Mouse (Mus musculus) forebrain, embryonic 13.5 days (tissue): ENCODE measurements around the gene Hist1h3d. TPM values are rescaled to one million over a fixed set of nuclear protein-coding genes. Genes with fewer than 3 reads are reported as not detected.
"Not testable (repeated sequence)": the region's sequence is repeated elsewhere in the genome, so short reads cannot be mapped to it uniquely, and the experiment has no call there.

Experiments
- ATAC-seq: fragments of 200-750 bp; cut with Nextera tagmentation; 2 replicates; pipeline ENCODE4 v1.8.0; 2017
- H3K27ac ChIP-seq: fragments of 300-500 bp; sonication (generic); 2 replicates; pipeline ENCODE4 v1.5.1; 2015; ENCODE audit warnings: inconsistent platforms, mild to moderate bottlenecking, moderate library complexity
- H3K27me3 ChIP-seq: fragments of 300-500 bp; sonication (generic); 2 replicates; pipeline ENCODE4 v1.6.1; 2015; ENCODE audit warnings: mild to moderate bottlenecking, inconsistent platforms
- H3K36me3 ChIP-seq: fragments of 300-500 bp; sonication (generic); 2 replicates; pipeline ENCODE4 v1.6.1; 2015; ENCODE audit warnings: mild to moderate bottlenecking, inconsistent platforms; ENCODE audit not compliant: poor library complexity, severe bottlenecking
- H3K4me1 ChIP-seq: fragments of 300-500 bp; sonication (generic); 2 replicates; pipeline ENCODE4 v1.6.1; 2015; ENCODE audit warnings: inconsistent platforms
- H3K4me2 ChIP-seq: fragments of 300-500 bp; sonication (generic); 2 replicates; pipeline ENCODE4 v1.6.1; 2015; ENCODE audit warnings: inconsistent platforms, mild to moderate bottlenecking, moderate library complexity
- H3K4me3 ChIP-seq: fragments of 300-500 bp; sonication (generic); 2 replicates; pipeline ENCODE4 v1.5.1; 2015; ENCODE audit warnings: mild to moderate bottlenecking, inconsistent platforms
- H3K9ac ChIP-seq: fragments of 300-500 bp; sonication (generic); 2 replicates; pipeline ENCODE4 v1.6.1; 2015; ENCODE audit warnings: mild to moderate bottlenecking, inconsistent platforms
- H3K9me3 ChIP-seq: fragments of 300-500 bp; sonication (generic); replicated peaks from 2 replicates; pipeline ENCODE4 v1.6.1; 2016; ENCODE audit warnings: inconsistent platforms
- WGBS: fragments of 180-500 bp; shearing (Covaris S2); methylation state at CpG from one replicate; pipeline ENCODE4 v1.1.7; 2015; 5-methylcytosine and 5-hydroxymethylcytosine counted together
- polyA plus RNA-seq: library from polyadenylated mRNA; unstranded; fragments of >200 nt; fragmentation: Nextera tagmentation; extraction: Ambion mirVana; gene quantifications from 2 replicates; pipeline ENCODE4 v1.2.1, GENCODE M21; 2015

Hist1h3d gene
- polyA plus RNA-seq, 1 experiment from 2014 or later = 8.8 TPM

GRCm38 (mm10) chr13:23561531-23561882, 14.1 kb upstream of the Hist1h3d start:
- Histone ChIP-seq H3K4me3 (peak overlapping the region; percentile 46), H3K9ac (peak overlapping the region; percentile 75), H3K4me2 (peak overlapping the region; percentile 70), H3K27ac (peak overlapping the region; percentile 98)
- not testable (repeated sequence) for H3K27me3 ChIP-seq, H3K36me3 ChIP-seq, ATAC-seq, H3K4me1 ChIP-seq, H3K9me3 ChIP-seq
- 0% methylated on average over 2 of the region's 5 CpGs for WGBS

- Histone ChIP-seq H3K9ac (peak within 1 kb of the TSS; percentile 75), H3K4me2 (peak within 1 kb of the TSS; percentile 70), H3K27ac (peak within 1 kb of the TSS; percentile 98), H3K4me3 (peak within 1 kb of the TSS; percentile 46)
- H3K9me3 ChIP-seq, H3K4me1 ChIP-seq, H3K27me3 ChIP-seq, H3K36me3 ChIP-seq: not testable (repeated sequence)
- under 1% methylated on average over 44 of the region's 67 CpGs for WGBS
- peak; percentile 94 for ATAC-seq
Observed at GRCm38 (mm10) chr13:23561883-23562659, 13.5 kb upstream of the Hist1h3d start, which contains the start of gene Hist1h3e. Gene Hist1h3e, minus strand, starts transcription at chr13:23562369.

DNA sequence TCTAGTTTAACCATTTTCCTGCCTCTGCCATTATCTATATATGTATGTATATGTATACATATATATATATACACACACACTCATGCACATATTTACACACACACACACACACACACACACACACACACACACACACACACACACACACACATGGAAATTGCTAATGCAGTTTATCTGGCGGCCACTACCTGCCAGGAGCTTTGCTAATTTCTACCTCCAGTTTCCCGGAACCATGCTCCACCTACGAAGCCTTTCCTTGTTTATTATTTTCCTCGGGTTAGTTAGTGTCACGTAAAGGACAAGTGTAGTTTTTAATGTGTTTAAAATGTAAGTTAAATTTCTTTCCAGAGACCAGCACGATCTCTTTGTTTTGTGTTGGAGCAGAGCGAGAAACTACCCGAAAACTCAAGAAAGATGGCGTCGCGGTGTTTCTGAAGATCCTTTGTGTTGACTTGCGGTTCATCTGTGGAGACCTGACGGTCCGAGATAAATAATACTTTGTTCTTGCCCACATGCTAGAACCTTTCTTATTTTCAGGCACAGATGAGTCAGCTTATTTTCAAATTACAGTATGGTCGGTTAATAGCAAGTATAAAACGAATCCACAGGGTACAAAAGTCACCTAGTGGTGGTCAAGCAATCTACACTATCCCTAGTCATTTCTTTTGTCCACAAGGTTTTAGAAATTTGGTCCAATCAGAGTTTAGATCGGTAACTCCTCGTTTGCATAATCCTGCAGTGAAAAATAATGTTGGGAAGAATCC, 12.7 kb upstream of the Hist1h3d start:
- H3K4me1 ChIP-seq = peaks cover 3% of the 10 kb centered on the region; the same call in 1 of the 2 replicates
- H3K36me3 ChIP-seq = no peaks in the 10 kb centered on the region
- no peaks in the 10 kb centered on the region for H3K9me3 ChIP-seq
- peak overlapping the region; percentile 46 for H3K4me3 ChIP-seq
- peak; percentile 50 for ATAC-seq
- peak overlapping the region; percentile 98 for H3K27ac ChIP-seq
- WGBS = 2% methylated on average over 18 of the region's 18 CpGs
- H3K27me3 ChIP-seq = no peaks in the 10 kb centered on the region
- H3K9ac ChIP-seq = peak overlapping the region; percentile 63
- peak overlapping the region; percentile 70 for H3K4me2 ChIP-seq

DNA sequence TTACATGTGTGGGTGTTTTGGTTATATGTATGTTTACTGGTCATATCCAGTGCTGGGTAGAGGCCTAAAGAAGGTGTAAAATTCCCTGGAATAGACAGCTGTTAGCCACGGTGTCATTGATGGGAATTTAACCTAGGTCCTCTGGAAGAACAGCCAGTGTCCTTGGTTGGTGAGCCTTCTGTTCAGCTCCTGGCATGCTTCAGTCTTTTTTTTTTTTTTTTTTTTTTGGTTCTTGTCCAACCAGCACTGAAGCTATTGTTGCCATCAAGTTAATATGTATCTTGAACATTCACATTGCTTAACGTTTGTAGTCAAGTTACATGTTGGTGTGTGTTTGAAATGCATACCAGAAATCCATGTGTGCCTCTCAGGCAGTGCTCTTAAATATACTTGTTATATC, 11.1 kb upstream of the Hist1h3d start:
- no peak overlapping the region for H3K9ac ChIP-seq
- no peaks in the 10 kb centered on the region for H3K36me3 ChIP-seq
- H3K4me3 ChIP-seq = no peak overlapping the region
- H3K4me2 ChIP-seq = no peak overlapping the region
- WGBS = 88% methylated on average over 2 of the region's 2 CpGs
- no peak for ATAC-seq
- H3K27ac ChIP-seq = no peak overlapping the region
- no peaks in the 10 kb centered on the region for H3K9me3 ChIP-seq
- no peaks in the 10 kb centered on the region for H3K27me3 ChIP-seq
- H3K4me1 ChIP-seq = peaks cover 3% of the 10 kb centered on the region; the same call in 1 of the 2 replicates

DNA sequence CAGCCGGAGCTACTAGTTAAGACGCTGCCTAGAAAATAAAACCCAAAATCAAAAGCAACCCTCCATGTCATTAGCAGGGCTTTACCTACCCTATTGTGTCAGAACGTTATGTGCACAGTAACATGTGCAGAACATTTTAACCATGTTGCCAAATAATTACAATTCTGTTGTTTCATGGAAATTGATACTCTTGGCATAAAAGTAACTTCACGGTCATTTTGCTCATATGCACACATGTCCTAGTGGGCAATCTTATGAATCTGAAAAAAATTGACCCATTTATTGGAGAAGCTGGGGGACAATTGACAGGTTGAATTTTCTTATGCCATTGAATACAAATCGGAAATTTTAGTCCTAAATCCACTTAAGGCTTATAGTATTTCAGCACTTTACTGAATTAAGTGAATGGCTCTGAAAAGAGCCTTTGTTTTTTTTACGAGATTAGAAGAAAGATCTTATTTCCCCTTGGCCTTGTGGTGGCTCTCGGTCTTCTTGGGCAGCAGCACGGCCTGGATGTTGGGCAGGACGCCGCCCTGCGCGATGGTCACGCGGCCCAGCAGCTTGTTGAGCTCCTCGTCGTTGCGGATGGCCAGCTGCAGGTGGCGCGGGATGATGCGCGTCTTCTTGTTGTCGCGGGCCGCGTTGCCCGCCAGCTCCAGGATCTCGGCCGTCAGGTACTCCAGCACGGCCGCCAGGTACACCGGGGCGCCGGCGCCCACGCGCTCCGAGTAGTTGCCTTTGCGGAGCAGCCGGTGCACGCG, 5.1 kb upstream of the Hist1h3d start:
- peaks cover 22% of the 10 kb centered on the region for H3K4me1 ChIP-seq
- ATAC-seq, H3K27me3 ChIP-seq, H3K36me3 ChIP-seq, H3K9me3 ChIP-seq: not testable (repeated sequence)
- peak overlapping the region; percentile 75 for H3K4me2 ChIP-seq
- 1% methylated on average over 26 of the region's 41 CpGs for WGBS
- H3K27ac ChIP-seq = peak overlapping the region; percentile 97
- H3K4me3 ChIP-seq = peak overlapping the region; percentile 51
- H3K9ac ChIP-seq = peak overlapping the region; percentile 65

DNA sequence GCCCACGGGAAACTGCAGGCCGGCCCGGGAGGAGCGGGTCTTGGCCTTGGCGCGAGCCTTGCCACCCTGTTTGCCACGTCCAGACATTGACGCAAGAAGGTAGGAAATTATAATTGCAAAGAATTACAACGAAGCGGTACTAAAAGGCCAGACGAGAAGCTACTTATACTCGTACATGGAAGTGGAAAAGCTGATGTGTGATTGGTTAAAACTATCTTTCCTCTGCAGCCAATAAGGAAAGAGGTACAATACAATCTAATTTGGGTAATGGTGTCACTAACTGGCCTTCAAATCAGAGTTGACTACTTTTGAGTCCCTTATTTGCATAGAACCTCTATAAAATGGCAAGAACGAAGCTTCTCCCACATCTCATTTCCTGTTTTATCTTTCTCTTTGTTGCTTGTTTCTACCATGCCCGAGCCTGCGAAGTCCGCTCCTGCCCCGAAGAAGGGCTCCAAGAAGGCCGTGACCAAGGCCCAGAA, 4.5 kb upstream of the Hist1h3d start, which contains the start of the genes Hist1h2ae and Hist1h2bg:
Hist1h2ae (minus strand) TSS at position 199 of the 482 bp plus-strand sequence.
Hist1h2bg (plus strand) TSS at position 375 of the 482 bp plus-strand sequence.
- H3K27me3 ChIP-seq = no peaks in the 10 kb centered on the region
- peak; percentile 90 for ATAC-seq
- H3K27ac ChIP-seq = peak within 1 kb of the TSS; percentile 97
- peak within 1 kb of the TSS; percentile 86 for H3K9ac ChIP-seq
- no peaks in the 10 kb centered on the region for H3K9me3 ChIP-seq
- H3K4me2 ChIP-seq = peak within 1 kb of the TSS; percentile 75
- peak within 1 kb of the TSS; percentile 51 for H3K4me3 ChIP-seq
- peaks cover 23% of the 10 kb centered on the region for H3K4me1 ChIP-seq
- under 1% methylated on average over 18 of the region's 18 CpGs for WGBS
- no peaks in the 10 kb centered on the region for H3K36me3 ChIP-seq

DNA sequence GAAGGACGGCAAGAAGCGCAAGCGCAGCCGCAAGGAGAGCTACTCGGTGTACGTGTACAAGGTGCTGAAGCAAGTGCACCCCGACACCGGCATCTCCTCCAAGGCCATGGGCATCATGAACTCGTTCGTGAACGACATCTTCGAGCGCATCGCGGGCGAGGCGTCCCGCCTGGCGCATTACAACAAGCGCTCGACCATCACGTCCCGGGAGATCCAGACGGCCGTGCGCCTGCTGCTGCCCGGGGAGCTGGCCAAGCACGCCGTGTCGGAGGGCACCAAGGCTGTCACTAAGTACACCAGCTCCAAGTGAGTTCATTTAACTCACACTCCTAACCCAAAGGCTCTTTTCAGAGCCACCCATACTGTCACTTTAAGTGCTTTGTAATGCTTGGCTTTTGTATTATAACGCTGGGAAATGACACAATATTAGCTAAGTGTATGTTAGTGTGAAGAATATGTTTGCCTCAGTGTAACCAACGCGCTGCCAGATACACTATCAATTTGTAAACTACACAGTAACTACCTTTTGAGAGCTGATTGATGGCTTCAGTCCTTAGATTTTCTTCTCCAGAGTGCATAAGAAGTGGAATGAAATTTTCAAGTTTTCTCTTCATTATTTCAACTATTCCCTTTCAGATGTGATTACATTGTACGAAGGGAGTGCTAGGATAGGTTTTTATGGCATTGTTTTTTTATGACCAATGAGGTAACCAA, 3.9 kb upstream of the Hist1h3d start:
- not testable (repeated sequence) for H3K36me3 ChIP-seq, ATAC-seq, H3K27me3 ChIP-seq, H3K9me3 ChIP-seq
- H3K9ac ChIP-seq = peak overlapping the region; percentile 86
- H3K4me3 ChIP-seq = peak overlapping the region; percentile 51
- under 1% methylated on average over 12 of the region's 34 CpGs for WGBS
- H3K4me1 ChIP-seq = peaks cover 29% of the 10 kb centered on the region
- peak overlapping the region; percentile 97 for H3K27ac ChIP-seq
- peak overlapping the region; percentile 75 for H3K4me2 ChIP-seq

DNA sequence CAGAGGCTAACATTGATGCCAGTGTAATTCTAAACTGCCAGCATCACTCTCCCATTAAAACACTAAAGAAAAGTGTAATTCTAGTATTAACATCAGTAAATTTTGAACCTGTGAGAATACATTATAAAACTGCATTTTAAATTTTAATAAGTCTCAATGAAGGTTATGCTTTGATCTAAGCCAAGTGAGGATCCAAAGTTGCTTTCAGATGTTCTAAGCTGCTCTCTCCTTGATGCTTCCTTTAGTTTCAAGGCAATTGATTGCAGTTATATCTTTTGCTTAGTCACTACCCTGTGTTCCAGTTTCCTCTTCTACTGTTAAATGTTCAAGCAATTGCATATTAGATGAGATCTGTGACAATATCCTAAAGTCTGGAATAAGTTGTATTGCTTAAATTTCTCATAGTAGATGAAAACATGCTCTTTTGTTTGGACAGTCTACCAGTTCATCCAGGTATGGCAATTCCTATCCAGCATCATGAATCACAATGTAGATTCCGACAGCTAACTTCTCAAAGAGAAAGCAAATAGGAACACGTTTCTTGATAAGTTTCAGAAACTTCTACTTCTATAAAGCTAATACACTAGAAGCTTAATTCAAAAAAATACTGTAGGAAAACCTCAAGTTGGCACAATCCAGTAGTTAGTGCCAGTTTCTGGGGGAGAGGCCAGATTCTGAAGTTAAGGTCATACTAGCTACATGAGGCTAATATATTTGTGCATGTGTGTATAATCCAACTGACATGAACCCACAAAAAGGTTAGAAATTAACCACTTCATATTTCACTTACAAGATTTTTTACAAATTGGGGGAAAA, 3.1 kb upstream of the Hist1h3d start:
- Histone ChIP-seq H3K9me3 (no peaks in the 10 kb centered on the region), H3K4me3 (peak overlapping the region; percentile 51), H3K27ac (peak overlapping the region; percentile 97), H3K9ac (peak overlapping the region; percentile 86), H3K36me3 (no peaks in the 10 kb centered on the region), H3K27me3 (no peaks in the 10 kb centered on the region), H3K4me2 (peak overlapping the region; percentile 75), H3K4me1 (peaks cover 37% of the 10 kb centered on the region)
- ATAC-seq = no peak
- 36% methylated on average over 2 of the region's 2 CpGs for WGBS

DNA sequence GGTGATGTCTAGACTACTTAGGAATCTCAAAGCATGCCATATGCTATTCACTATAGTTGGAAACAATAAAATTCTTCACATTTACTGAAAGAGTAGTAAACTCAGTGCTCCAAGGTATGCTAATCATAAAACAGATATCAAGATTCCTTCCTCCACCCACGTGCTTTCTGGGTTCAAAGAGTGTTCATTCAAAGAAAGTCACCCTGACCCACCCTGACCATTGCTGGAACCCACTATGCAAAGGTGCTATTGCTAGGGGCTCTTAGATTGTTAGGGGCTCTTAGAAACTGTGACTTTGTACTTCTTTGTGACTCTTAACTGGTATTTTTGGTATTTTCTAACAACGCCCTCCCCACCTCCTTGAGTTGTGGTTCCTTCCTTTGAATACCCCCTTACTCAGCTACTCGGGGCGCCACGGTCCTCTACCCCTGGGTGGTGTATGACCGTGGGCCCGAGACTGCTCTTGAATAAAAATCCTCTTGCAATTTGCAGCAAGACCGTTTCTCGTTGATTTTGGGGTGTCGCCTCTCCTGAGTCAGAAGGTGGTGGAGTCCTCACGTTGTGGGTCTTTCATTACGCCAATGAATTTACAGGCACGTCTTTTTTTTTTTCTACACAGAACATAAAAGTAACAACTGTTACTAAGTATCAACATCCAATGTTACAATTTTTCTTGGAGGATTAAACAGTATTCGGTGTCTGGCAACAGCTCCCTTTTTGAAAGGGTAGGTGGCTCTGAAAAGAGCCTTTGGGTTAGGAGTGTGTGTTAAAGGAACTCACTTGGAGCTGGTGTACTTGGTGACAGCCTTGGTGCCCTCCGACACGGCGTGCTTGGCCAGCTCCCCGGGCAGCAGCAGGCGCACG, 2.3 kb upstream of the Hist1h3d start:
- Histone ChIP-seq H3K4me3 (peak overlapping the region; percentile 51), H3K4me2 (peak overlapping the region; percentile 75), H3K27ac (peak overlapping the region; percentile 97), H3K9ac (peak overlapping the region; percentile 86), H3K4me1 (peaks cover 37% of the 10 kb centered on the region)
- H3K9me3 ChIP-seq, ATAC-seq, H3K27me3 ChIP-seq, H3K36me3 ChIP-seq: not testable (repeated sequence)
- WGBS = 8% methylated on average over 20 of the region's 20 CpGs

GRCm38 (mm10) chr13:23573898-23574524, 1.6 kb upstream of the Hist1h3d start, which contains the start of the genes Hist1h2bf and Hist1h2ad:
Gene Hist1h2bf, minus strand, starts transcription at chr13:23574196.
Gene Hist1h2ad, plus strand, starts transcription at chr13:23574381.
- H3K27me3 ChIP-seq, H3K9me3 ChIP-seq, H3K36me3 ChIP-seq: not testable (repeated sequence)
- Histone ChIP-seq H3K4me1 (peaks cover 37% of the 10 kb centered on the region), H3K4me3 (peak within 1 kb of the TSS; percentile 51), H3K9ac (peak within 1 kb of the TSS; percentile 86), H3K27ac (peak within 1 kb of the TSS; percentile 97), H3K4me2 (peak within 1 kb of the TSS; percentile 75)
- peak; percentile 93 for ATAC-seq
- WGBS = under 1% methylated on average over 25 of the region's 42 CpGs
